Mouse (Mus musculus) cerebellum, postnatal 4 days (tissue): ENCODE measurements at regions not wholly inside any gene's neighbourhood (a gene's known extent, or its start where the extent isn't known, plus 50 kb on each side); places are given as distances from the start of the nearest gene placed in this dataset.

Source experiments
- DNase-seq, 2 experiments: peaks; one replicate each; pipeline ENCODE4 v3.0.0; 2022; ENCODE audit warnings: low spot score in 2 of 2, mixed read lengths in 1 of 2

DNA sequence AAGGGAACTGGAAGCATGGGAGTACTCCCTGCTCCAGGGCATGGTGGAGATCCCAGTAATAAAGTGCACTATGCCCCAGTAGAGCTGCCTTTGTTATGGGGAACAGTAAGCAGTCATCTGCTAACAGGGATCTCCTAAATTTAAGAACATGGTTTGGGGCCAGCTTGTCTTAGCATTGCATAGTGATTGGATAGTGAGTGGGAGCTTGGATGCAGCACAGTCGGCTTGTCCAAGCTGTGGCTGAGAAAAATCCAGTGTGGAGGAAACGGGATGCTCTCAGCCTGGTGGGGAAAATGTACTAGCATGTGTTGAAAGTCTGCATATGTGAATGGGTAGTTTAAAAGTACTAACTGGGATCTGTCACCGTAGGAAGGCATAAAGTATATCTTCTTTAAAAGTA lies 326.6 kb upstream of the Apob start:
- no peak for DNase-seq

DNA sequence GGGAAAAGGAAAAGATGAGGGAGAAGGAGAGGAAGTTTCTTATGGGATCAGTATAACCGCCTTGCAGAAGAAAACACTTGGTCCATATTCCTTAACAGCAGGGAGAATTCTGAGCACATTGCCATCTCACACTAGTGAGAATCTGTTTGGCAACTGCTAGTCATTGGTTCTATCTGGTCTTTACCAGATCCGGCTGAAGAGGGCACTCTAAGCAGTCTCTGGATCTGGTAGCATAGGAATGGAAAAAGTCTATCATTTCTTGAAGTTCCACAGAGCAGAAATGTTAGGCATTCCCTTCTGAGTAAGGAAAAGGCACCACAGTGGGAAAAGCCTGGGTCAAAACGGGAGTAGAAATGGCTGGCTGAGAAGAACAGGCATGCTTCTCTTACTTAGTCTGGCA lies 315.4 kb upstream of the Apob start:
- DNase-seq, result no peak

DNA sequence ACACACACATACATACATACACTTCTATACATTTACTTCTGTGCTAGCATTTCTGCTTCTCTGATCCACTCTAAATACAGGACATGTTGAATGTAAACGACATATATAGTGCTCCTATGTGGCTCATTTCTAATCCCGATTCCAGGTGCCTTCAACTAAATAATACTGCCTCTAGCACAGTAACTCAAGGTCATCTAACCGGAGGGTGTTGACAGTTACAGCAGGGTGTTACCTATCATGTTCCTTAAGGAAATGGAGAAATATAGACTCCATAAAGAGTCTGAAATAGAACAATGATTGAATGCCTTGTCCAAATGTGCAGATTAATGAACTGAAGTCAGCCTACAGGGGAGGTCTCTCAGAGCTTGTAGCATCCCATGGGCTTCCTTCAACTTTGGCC lies 307.3 kb upstream of the Apob start:
- DNase-seq, result no peak

DNA sequence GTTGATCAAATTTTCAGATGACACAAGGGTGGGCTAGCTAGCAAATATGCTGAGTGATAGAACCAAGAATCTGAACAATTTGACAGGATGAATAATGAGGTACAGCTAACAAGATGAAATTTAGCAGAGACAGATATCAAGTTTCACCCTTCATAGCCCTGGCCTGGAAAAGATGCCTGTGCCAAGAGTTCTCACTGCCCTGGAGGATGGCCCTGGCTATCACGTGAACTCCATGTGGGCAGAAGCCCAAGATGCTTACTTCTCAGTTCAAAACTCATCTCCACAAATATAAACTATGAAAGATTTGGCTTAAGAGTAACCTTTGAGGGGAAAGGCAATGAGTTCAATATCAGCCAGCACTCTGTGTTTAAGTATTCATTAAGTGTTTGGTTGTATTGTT lies 306.9 kb upstream of the Apob start:
- DNase-seq, result no peak

DNA sequence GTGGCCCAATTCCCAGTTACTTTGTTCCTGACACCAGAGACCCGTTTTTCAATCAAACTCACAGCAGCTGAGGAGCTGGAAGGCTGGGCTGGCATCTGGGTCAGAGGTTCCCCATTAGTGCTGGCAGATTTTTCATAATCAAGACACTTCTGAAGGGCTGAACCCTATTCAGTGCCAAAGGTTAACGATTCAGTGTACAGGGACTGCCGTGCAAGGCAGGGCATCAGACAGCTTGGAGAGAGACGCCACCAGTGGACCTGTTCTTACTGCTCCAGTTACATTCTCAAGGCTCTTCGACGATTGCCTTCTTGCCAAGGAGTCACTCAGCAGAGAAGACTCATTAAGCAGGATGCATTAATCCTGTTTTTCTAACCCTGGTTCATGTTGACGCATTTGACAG lies 285.5 kb upstream of the Apob start:
- DNase-seq, result no peak

DNA sequence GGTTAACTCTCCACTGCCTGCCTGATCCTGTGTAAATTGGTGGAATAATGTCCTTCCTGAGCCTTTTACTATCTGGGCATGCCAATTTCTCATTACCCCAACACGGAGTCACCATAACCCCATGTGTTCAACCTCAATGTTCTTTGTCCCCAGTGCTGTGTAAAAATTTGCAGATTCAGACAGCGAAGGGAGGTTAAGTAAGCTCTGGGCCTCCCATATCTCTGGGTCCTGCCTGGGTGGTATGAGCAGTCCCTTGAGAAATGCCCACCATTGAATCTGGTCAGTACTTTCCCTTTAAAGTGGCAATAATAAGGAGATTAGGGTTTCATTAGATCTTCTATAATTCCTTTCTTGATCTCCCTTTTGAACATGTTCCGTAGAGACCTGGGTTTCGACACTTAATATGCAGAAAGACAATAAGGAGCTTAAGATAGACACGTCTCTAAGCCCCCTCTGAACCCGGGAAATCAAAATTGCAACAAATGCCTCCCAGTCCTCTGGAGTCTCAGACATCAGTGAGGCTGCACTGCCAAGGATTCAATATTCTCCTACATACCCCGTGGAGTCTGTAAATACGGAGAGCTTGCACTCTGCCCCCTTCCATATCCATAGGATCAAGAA lies 279.0 kb upstream of the Apob start:
- no peak for DNase-seq

DNA sequence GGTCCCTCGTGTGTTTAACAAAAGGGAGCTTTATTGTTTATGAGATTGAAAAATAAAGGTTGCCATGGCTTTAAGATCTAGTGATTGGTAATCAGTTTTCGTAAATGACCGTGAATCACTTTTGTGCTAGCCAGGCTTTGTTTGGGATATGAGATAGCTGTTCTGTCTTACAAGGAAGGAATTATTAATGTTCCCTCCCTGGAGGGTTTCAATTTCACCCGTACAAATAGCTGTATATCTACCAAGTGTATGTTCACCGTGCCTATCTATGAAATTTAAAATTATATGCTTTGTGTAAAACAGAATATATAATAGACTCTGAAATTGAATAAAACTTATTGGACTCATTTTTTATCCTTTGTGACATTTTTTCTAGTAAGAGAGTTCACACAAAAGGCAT lies 268.3 kb upstream of the Apob start:
- no peak for DNase-seq

DNA sequence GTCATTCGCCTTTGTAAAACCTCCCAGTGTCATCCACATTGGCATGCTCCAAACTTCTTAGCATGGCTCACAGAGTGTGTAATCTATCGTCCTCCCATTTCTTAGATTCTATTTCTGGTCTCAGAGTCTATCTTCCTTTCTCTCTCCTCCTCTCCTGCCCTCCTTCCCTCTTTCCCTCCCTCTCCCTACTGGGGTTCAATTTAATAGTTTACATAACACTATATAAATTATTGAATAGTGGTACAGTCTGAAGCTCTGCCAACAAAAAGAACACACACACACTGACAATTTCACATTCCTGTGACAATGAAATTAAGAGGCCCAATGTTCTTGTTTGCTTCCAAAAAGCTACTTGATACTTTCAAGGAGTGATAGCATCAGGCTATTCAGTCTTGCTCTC lies 267.6 kb upstream of the Apob start:
- DNase-seq, result no peak

DNA sequence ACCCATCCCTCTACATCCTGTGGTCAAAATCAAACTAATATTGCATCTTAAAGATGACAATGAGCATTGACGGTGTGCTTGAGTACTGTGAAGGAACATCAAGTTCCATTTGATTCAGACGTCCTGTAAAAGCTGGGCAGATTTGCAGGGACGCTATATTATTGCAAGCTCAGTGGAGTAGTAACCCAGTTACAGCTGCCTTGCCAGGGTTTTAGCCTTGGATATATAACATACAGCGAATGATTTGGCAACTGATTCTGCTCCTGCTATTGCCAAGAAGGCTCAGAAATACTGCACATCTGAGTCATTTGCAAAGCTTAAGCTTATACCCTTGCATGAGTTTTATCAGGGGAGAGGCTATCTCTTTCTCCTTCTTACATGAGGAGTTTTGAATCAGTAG lies 262.4 kb upstream of the Apob start:
- DNase-seq, result no peak

DNA sequence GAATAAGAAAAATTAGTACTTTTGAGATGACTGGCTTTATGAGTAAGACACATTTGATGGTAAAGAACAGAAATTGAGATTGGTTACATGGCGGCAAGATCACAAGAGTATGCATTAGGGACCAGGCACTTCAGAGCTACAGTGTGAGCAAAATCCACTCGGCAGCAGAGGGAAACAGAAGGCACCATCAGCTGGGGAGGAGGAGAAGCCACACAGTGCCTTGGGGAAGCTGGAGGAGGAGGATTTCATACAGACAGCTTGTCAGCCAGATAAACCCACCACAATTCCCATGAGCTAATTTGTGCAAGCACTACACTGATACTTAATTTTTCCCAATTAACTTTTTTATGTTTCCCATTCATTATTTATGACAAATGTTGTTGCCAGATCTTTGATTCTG lies 258.9 kb upstream of the Apob start:
- no peak for DNase-seq

DNA sequence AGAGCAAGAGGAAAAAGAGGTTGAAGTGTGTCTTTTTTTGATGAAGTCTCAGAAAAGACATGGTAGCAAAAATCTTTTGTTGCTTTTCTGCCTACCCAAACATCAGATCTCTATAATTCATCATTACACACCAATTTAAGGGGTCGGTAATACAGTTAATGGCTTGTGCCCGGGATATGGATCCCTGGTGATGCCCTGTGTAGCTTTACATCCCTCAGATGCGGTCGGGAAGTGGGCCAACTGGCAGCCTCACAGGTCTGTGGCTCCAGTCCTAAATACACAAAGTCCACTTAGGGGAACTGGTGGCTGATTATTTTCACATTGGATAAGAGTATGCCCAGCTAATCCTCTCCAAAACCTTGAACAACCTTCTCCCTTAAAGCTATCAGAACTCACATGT lies 258.4 kb upstream of the Apob start:
- peak in 1 of 2 experiments; percentile 5 for DNase-seq

DNA sequence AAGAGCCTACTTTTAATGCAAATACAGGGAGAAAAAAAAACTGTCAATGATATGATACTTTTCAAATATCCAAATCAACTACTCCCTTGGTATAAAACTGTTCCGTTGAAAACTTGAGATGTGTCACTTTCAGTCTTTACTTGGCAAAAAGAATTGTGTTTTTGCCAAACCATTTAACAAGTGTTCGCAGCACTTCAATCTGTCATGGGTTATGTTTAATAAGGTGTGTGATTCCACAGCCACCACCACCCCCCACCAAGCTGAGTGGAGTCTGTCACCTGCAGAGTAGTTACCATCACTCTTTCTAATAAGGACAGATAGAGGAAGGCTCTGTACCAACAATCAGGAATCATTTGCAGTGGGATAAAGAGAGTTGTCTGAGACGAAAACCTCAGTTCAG lies 252.5 kb upstream of the Apob start:
- no peak for DNase-seq

DNA sequence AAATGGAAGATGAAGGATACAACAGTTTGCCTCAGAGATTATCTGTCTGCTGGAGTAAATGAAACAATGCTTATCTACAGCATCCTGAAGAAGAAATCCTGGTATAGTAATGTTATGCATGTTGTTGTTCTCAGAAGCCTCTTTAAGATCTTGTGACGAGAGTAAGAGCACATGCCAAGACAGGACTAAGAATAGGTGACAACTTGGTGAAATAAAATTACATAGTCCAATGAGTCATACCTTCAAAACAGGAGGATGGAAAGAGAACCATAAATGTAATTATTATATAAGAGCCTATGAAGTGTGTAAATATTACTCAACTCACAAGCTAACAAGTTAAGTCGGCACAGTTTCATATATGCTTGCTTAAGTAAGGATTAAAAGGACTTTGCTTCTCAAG lies 239.4 kb upstream of the Apob start:
- no peak for DNase-seq

DNA sequence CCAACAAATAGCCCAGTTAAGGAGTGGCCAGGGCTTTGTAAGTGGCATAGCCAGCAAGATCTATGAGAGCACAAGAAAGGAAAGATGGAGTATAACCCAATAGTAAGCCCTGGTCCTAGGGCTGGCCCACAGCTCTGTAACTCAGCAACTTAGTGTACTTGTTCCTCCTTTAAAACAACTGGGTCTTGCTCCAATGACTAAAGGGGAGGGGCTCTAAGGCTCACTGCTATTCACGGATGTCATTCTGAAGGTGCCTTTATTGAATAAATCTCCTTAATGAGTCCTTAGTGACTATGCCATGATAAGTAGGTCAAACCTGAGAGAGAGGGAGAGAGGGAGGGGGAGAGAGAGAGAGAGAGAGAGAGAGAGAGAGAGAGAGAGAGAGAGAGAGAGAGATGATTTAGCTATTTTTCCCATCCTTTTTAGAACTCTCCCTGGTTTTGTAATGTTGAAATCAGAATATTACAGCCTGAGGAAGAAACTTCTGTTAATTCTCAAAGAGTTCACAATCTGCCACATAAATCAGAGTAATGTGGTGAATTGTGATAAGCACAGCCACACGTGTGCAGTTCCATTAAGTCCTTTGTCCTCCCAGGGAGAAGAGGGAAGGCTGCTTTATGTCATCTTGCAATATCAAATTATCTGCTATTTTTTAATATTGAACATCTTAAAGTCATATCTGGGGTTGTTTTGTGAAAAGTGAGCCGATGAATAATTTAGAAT lies 238.7 kb upstream of the Apob start:
- DNase-seq, result no peak

DNA sequence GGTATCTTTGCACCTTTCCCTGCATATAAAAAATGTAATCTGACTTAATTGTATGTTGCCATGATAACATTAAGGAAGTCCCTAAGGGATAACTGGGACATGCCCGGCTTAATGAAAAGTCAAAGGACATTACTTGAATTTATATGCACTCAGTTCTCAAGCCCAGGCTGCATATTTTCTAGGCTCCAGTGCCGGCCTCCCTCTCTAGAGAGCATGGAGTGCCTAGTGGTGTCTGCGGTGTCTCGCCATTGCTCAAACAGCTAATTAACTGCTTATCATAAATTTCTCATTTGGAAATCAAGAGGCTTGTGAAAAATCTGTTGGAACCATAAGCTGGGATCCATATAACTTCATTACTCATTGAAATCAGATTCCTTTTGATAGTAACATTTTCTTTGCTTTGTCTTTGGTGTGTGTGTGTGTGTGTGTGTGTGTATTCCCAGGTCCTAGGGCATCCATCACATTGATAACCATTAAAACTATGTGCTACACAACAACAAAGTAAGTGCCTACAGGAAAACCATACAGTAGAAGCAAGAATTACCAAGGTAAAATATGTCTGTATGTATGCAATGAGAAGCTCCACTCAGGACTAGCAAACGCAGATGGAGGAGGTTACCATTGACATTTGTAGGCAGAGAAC lies 238.0 kb upstream of the Apob start:
- DNase-seq, result no peak

DNA sequence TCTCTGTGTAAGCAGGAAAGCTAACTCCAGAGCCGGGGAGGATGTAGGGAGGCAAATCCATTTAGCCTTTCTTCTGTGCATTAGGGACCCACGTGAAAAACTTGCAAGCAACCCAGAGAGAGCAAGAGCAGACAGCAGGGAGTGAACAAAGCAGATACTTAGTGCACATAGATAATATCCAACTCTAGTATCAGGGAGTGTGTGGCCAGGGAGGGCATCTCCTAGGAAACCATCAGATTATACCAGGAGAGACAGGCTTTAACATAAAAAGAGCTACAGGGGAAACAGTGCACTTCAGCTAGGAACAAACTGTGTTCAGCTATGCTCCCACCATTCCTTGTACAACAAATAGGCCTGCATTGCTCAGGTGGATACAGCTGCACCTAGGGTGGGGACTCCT lies 230.7 kb upstream of the Apob start:
- DNase-seq, result no peak

DNA sequence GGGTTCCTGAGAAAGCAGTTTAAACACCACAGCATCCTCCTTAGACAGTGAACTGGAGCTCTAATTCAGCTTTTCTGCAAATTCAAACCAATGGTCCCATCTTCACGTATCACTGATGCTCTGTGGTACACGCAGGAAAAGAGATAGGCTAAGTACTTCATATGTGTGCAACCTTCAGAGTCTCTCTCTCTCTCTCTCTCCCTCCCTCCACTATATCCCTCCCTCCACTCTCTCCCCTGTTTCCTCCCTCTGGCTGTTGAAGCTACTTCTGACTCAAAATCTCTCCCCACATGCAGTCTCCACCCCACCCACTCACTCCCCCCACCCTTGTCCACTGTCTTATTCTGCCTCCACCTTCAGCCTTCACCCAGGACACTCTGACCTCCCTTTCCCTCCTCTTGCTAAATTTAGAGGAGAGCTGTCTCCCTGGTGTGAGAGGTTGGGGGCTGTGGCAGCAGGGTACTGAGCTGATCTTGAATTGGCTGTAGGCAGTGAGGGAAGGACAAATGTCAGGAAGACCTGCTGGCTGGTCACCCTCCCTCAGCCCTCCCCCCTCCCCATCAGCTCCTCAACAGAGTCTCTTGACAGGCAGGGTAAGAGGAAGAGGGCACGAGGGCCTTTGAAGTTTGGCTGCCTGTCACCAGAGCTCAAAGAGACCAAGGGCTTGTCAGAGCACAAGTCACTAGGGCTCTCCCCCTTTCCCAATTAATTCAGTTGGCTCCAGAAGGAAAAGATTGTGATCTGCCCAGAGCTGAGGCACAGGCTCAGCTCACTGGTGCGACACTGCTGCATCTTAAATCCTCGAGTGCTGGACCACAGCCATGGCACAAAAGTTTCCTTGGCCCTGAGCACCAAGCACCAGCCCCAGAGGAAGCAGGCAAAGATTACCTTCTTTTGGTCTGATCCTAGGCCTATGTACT lies 227.9 kb upstream of the Apob start:
- DNase-seq, result peak in 1 of 2 experiments; percentile 17

DNA sequence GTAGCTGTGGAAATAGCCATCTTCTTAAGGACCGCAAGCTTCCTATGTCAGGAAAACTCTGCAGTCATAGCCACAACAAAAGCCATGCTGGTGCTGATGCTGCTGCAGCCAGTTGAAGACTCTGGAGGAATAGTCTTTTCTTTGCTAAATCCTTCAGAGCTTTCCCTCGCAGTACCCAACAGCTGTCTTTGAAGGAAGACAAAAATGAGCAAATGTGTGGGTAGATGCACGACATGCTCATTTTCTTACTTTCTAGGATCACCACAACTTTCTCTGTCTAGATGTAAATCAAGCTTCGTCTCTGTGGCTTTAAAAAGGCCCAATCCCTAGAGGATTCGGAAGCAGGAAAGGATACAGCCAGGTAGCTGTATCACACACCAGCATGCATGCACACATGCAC lies 222.6 kb upstream of the Apob start:
- DNase-seq, result no peak

DNA sequence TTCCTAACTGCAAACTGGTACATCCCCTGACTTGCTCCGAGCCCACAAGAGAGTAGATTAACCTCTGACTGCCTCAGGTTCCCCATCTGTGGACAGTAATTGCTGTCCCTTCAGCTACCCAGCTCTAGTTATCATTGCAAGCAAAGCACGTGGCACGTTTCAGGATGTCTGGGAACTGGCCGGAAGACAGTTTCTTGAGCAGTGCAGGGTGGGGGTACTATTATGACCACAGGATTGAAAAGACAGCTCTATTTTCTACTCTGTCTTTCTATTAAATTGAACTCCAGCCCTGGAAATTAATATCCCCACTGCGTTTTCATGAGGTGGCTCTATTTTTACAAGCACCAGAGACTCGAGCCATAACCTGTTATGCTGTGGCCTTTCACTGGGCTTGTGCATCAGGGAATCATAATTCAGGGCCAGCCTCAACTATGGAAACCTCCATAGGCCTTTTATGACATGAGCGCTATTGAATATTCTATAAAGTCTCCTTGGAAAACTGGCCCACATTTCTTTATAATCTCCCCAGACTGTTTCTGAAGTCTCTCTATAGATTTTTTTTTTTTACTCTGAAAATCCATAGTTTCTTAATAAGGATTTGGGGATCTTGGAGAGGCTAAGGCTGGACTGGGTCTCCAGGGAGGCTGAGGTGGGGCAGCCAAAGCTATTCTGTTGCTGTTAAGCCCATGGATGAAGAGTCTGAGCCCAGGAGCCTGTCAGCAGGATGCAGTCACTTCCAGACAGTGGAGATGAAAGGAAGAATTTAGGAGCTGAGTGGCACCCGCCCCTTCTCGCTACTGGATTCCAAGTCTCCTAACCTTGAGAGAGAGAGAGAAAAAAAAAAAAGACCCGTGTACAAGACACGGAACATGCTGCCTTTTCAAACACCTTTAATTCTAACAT lies 212.4 kb upstream of the Apob start:
- no peak for DNase-seq

DNA sequence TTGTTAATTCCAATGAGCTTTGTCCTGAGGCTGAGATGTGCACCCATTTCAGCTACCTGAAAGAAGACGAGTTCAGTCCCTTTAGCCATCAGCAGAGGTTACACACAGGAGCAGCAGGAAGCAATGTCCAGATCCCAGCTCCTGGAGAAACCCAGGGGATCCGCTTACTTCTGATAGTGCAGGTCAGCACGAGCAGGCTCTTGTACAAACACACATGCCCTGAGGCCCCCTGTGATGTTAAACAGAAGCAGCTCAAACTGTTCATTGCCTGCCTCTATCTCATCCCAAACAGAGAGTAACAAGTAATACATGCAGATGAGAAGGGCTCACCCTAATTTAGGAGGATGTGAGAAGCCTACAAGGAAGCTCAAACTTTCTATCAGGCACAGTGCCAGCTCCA lies 203.3 kb upstream of the Apob start:
- no peak for DNase-seq

DNA sequence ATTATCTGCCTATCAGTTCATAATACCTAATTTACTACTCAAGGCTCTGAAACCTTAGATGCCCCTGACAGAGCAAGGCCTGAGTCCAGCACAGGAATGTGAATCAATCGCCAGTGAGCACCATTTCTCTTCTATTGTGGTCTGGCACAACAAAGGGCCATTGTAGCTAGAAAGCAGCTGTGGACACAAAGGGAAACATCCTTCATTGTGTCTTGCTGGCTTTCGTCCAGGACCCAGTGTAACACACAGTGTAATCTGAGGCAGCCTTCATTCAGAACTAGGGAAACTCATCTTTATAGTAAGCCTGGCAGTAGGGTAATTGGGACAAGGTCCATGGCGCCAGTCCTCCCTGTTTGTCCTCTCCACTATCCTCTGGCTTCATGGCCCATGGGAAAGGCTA lies 201.1 kb upstream of the Apob start:
- DNase-seq, result no peak
